Mouse (Mus musculus): Measurements from ENCODE around the gene Map3k3. TPM values are rescaled to one million over a fixed set of nuclear protein-coding genes. Genes with fewer than 3 reads are reported as not detected.
A peak's percentile ranks its signal among the peaks of the same experiment; 100 is the strongest.
"Not testable (repeated sequence)": the region's sequence is repeated elsewhere in the genome, so short reads cannot be mapped to it uniquely, and the experiment has no call there.

The Map3k3 gene
- polyA plus RNA-seq, 1 experiment = 11.3 TPM

- Histone ChIP-seq H3K4me3 (ENCODE audit: control insufficient read depth, low read depth, low read length) (no peak overlapping the region), H3K27me3 (ENCODE audit: control insufficient read depth, insufficient read depth, low read length) (no peaks in the 10 kb centered on the region), H3K36me3 (ENCODE audit: control insufficient read depth, insufficient read depth, low read length) (peaks cover 1% of the 10 kb centered on the region; the same call in 1 of the 2 replicates), H3K27ac (ENCODE audit: control insufficient read depth, insufficient read depth, low read depth, low read length) (no peak overlapping the region), H3K4me1 (ENCODE audit: control insufficient read depth, insufficient read depth, low read length) (no peaks in the 10 kb centered on the region)
- TF ChIP-seq CTCF (IDR thresholded peaks at IDR 0.05; ENCODE audit: control insufficient read depth, insufficient read depth, insufficient replicate concordance, low read depth, low read length) (no peak), POLR2A (IDR thresholded peaks at IDR 0.05; ENCODE audit: control insufficient read depth, low read depth, low read length) (no peak)
Measured at GRCm38 (mm10) chr11:106060549-106060948, 23.9 kb upstream of the Map3k3 start.

- H3K27me3 ChIP-seq (ENCODE audit: control insufficient read depth, insufficient read depth, low read length) = no peaks in the 10 kb centered on the region
- H3K27ac ChIP-seq (ENCODE audit: control insufficient read depth, insufficient read depth, low read depth, low read length) = no peak overlapping the region
- H3K4me1 ChIP-seq (ENCODE audit: control insufficient read depth, insufficient read depth, low read length) = no peaks in the 10 kb centered on the region
- no peak overlapping the region for H3K4me3 ChIP-seq (ENCODE audit: control insufficient read depth, low read depth, low read length)
- TF ChIP-seq POLR2A (IDR thresholded peaks at IDR 0.05; ENCODE audit: control insufficient read depth, low read depth, low read length) (no peak), CTCF (IDR thresholded peaks at IDR 0.05; ENCODE audit: control insufficient read depth, insufficient read depth, insufficient replicate concordance, low read depth, low read length) (no peak)
- H3K36me3 ChIP-seq (ENCODE audit: control insufficient read depth, insufficient read depth, low read length) = peaks cover 1% of the 10 kb centered on the region; the same call in 1 of the 2 replicates
Measured at GRCm38 (mm10) chr11:106061311-106061710, 23.1 kb upstream of the Map3k3 start.

- H3K4me1 ChIP-seq (ENCODE audit: control insufficient read depth, insufficient read depth, low read length) = peaks cover 6% of the 10 kb centered on the region; the same call in 1 of the 2 replicates
- peaks cover 1% of the 10 kb centered on the region; the same call in 1 of the 2 replicates for H3K36me3 ChIP-seq (ENCODE audit: control insufficient read depth, insufficient read depth, low read length)
- no peak overlapping the region for H3K27ac ChIP-seq (ENCODE audit: control insufficient read depth, insufficient read depth, low read depth, low read length)
- H3K4me3 ChIP-seq (ENCODE audit: control insufficient read depth, low read depth, low read length) = no peak overlapping the region
- no peaks in the 10 kb centered on the region for H3K27me3 ChIP-seq (ENCODE audit: control insufficient read depth, insufficient read depth, low read length)
- TF ChIP-seq POLR2A (IDR thresholded peaks at IDR 0.05; ENCODE audit: control insufficient read depth, low read depth, low read length) (no peak), CTCF (IDR thresholded peaks at IDR 0.05; ENCODE audit: control insufficient read depth, insufficient read depth, insufficient replicate concordance, low read depth, low read length) (no peak)
Measured at GRCm38 (mm10) chr11:106063756-106064155, 20.7 kb upstream of the Map3k3 start.

GRCm38 (mm10) chr11:106065073-106065922, 19.1 kb upstream of the Map3k3 start:
- Histone ChIP-seq H3K4me1 (ENCODE audit: control insufficient read depth, insufficient read depth, low read length) (peaks cover 6% of the 10 kb centered on the region; the same call in 1 of the 2 replicates), H3K27me3 (ENCODE audit: control insufficient read depth, insufficient read depth, low read length) (no peaks in the 10 kb centered on the region), H3K36me3 (ENCODE audit: control insufficient read depth, insufficient read depth, low read length) (no peaks in the 10 kb centered on the region), H3K27ac (ENCODE audit: control insufficient read depth, insufficient read depth, low read depth, low read length) (no peak overlapping the region), H3K4me3 (ENCODE audit: control insufficient read depth, low read depth, low read length) (peak overlapping the region; percentile 97)
- TF ChIP-seq POLR2A (IDR thresholded peaks at IDR 0.05; ENCODE audit: control insufficient read depth, low read depth, low read length) = no peak
- no peak for TF ChIP-seq CTCF (IDR thresholded peaks at IDR 0.05; ENCODE audit: control insufficient read depth, insufficient read depth, insufficient replicate concordance, low read depth, low read length)

- H3K36me3 ChIP-seq (ENCODE audit: control insufficient read depth, insufficient read depth, low read length) = no peaks in the 10 kb centered on the region
- H3K4me1 ChIP-seq (ENCODE audit: control insufficient read depth, insufficient read depth, low read length) = peaks cover 6% of the 10 kb centered on the region; the same call in 1 of the 2 replicates
- peak within 1 kb of the TSS; percentile 47; the same call in 1 of the 2 replicates for H3K27ac ChIP-seq (ENCODE audit: control insufficient read depth, insufficient read depth, low read depth, low read length)
- TF ChIP-seq CTCF (IDR thresholded peaks at IDR 0.05; ENCODE audit: control insufficient read depth, insufficient read depth, insufficient replicate concordance, low read depth, low read length) = 0 out of 2 replicates have a peak, but pooled peaks have one; percentile 10
- TF ChIP-seq POLR2A (IDR thresholded peaks at IDR 0.05; ENCODE audit: control insufficient read depth, low read depth, low read length) = peak; percentile 59; the same call in 1 of the 2 replicates
- H3K4me3 ChIP-seq (ENCODE audit: control insufficient read depth, low read depth, low read length) = peak within 1 kb of the TSS; percentile 97
- no peaks in the 10 kb centered on the region for H3K27me3 ChIP-seq (ENCODE audit: control insufficient read depth, insufficient read depth, low read length)
Measured at GRCm38 (mm10) chr11:106065923-106066571, 18.4 kb upstream of the Map3k3 start, which contains the start of gene Taco1. Taco1 (plus strand) TSS chr11:106066061.

- H3K27ac ChIP-seq (ENCODE audit: control insufficient read depth, insufficient read depth, low read depth, low read length) = peak overlapping the region; percentile 47; the same call in 1 of the 2 replicates
- peak overlapping the region; percentile 97 for H3K4me3 ChIP-seq (ENCODE audit: control insufficient read depth, low read depth, low read length)
- H3K36me3 ChIP-seq (ENCODE audit: control insufficient read depth, insufficient read depth, low read length); H3K4me1 ChIP-seq (ENCODE audit: control insufficient read depth, insufficient read depth, low read length); H3K27me3 ChIP-seq (ENCODE audit: control insufficient read depth, insufficient read depth, low read length): not testable (repeated sequence)
Measured at GRCm38 (mm10) chr11:106066616-106067015, 17.8 kb upstream of the Map3k3 start.

- Histone ChIP-seq H3K27me3 (ENCODE audit: control insufficient read depth, insufficient read depth, low read length) (no peaks in the 10 kb centered on the region), H3K36me3 (ENCODE audit: control insufficient read depth, insufficient read depth, low read length) (peaks cover 1% of the 10 kb centered on the region; the same call in 1 of the 2 replicates), H3K4me3 (ENCODE audit: control insufficient read depth, low read depth, low read length) (no peak overlapping the region), H3K27ac (ENCODE audit: control insufficient read depth, insufficient read depth, low read depth, low read length) (no peak overlapping the region), H3K4me1 (ENCODE audit: control insufficient read depth, insufficient read depth, low read length) (no peaks in the 10 kb centered on the region)
- TF ChIP-seq CTCF (IDR thresholded peaks at IDR 0.05; ENCODE audit: control insufficient read depth, insufficient read depth, insufficient replicate concordance, low read depth, low read length) = no peak
- TF ChIP-seq POLR2A (IDR thresholded peaks at IDR 0.05; ENCODE audit: control insufficient read depth, low read depth, low read length) = no peak
Measured at GRCm38 (mm10) chr11:106073774-106074173, 10.6 kb upstream of the Map3k3 start.

Measured in testis, adult 2 months (tissue).